Mouse (Mus musculus): ENCODE measurements around the gene Shroom3. TPM values are rescaled to one million over a fixed set of nuclear protein-coding genes. Genes with fewer than 3 reads are reported as not detected.

The Shroom3 gene
- polyA plus RNA-seq, 1 experiment from 2014 or later, result 2.3 TPM

- DNase-seq (ENCODE audit: low spot score) (no peak), ATAC-seq (ENCODE audit: low FRiP score) (no peak)
- no peak overlapping the region for H3K9ac ChIP-seq
- H3K36me3 ChIP-seq (replicated peaks; ENCODE audit: control insufficient read depth, insufficient read depth), result no peaks in the 10 kb centered on the region
- no peak overlapping the region for H3K27ac ChIP-seq
- 63% methylated on average over 8 of the region's 8 CpGs for WGBS
- no peak overlapping the region for H3K4me3 ChIP-seq (replicated peaks; ENCODE audit: low read length)
- H3K4me1 ChIP-seq (replicated peaks; ENCODE audit: control insufficient read depth, insufficient read depth, low read length), result peaks cover 12% of the 10 kb centered on the region
- no peaks in the 10 kb centered on the region for H3K9me3 ChIP-seq (ENCODE audit: control insufficient read depth, low read length)
- no peak overlapping the region for H3K4me2 ChIP-seq (replicated peaks)
- no peaks in the 10 kb centered on the region for H3K27me3 ChIP-seq (ENCODE audit: control insufficient read depth, insufficient read depth, low read length)
These were observed 159.2 kb downstream of the Shroom3 start for GRCm38 (mm10) chr5:92842417-92842816.

- WGBS, result 69% methylated on average over 3 of the region's 3 CpGs
These were observed 159.6 kb downstream of the Shroom3 start for GRCm38 (mm10) chr5:92842881-92843280.

GRCm38 (mm10) chr5:92843850-92844785 is 160.9 kb downstream of the Shroom3 start:
- Histone ChIP-seq H3K4me2 (replicated peaks) (no peak overlapping the region), H3K4me3 (replicated peaks; ENCODE audit: low read length) (no peak overlapping the region), H3K36me3 (replicated peaks; ENCODE audit: control insufficient read depth, insufficient read depth) (no peaks in the 10 kb centered on the region), H3K27ac (0 out of 2 replicates have a peak overlapping the region, but pooled peaks have one; percentile 18), H3K27me3 (ENCODE audit: control insufficient read depth, insufficient read depth, low read length) (no peaks in the 10 kb centered on the region), H3K9ac (no peak overlapping the region), H3K9me3 (ENCODE audit: control insufficient read depth, low read length) (no peaks in the 10 kb centered on the region), H3K4me1 (replicated peaks; ENCODE audit: control insufficient read depth, insufficient read depth, low read length) (peaks cover 12% of the 10 kb centered on the region)
- ATAC-seq (ENCODE audit: low FRiP score), result peak; percentile 86
- DNase-seq (ENCODE audit: low spot score), result peak; percentile 47
- 32% methylated on average over 20 of the region's 20 CpGs for WGBS

More at GRCm38 (mm10) chr5:92842881-92843280, 159.6 kb downstream of the Shroom3 start:
- no peak overlapping the region for H3K27ac ChIP-seq
- H3K9ac ChIP-seq, result no peak overlapping the region
- H3K4me3 ChIP-seq (replicated peaks; ENCODE audit: low read length), result no peak overlapping the region
- peaks cover 12% of the 10 kb centered on the region for H3K4me1 ChIP-seq (replicated peaks; ENCODE audit: control insufficient read depth, insufficient read depth, low read length)
- no peak overlapping the region for H3K4me2 ChIP-seq (replicated peaks)
- DNase-seq (ENCODE audit: low spot score) (no peak), ATAC-seq (ENCODE audit: low FRiP score) (no peak)
- no peaks in the 10 kb centered on the region for H3K27me3 ChIP-seq (ENCODE audit: control insufficient read depth, insufficient read depth, low read length)
- H3K9me3 ChIP-seq (ENCODE audit: control insufficient read depth, low read length), result no peaks in the 10 kb centered on the region
- no peaks in the 10 kb centered on the region for H3K36me3 ChIP-seq (replicated peaks; ENCODE audit: control insufficient read depth, insufficient read depth)

GRCm38 (mm10) chr5:92849743-92850142 is 166.5 kb downstream of the Shroom3 start:
- ATAC-seq (ENCODE audit: low FRiP score) (no peak), DNase-seq (ENCODE audit: low spot score) (no peak)
- no peaks in the 10 kb centered on the region for H3K36me3 ChIP-seq (replicated peaks; ENCODE audit: control insufficient read depth, insufficient read depth)
- H3K9me3 ChIP-seq (ENCODE audit: control insufficient read depth, low read length), result no peaks in the 10 kb centered on the region
- H3K27me3 ChIP-seq (ENCODE audit: control insufficient read depth, insufficient read depth, low read length), result no peaks in the 10 kb centered on the region
- H3K4me1 ChIP-seq (replicated peaks; ENCODE audit: control insufficient read depth, insufficient read depth, low read length), result peaks cover under 1% of the 10 kb centered on the region; the same call in 1 of the 2 replicates
- H3K4me3 ChIP-seq (replicated peaks; ENCODE audit: low read length), result no peak overlapping the region
- WGBS, result 94% methylated on average over 6 of the region's 6 CpGs
- no peak overlapping the region for H3K27ac ChIP-seq
- H3K9ac ChIP-seq, result no peak overlapping the region
- no peak overlapping the region for H3K4me2 ChIP-seq (replicated peaks)

- Histone ChIP-seq H3K27me3 (ENCODE audit: control insufficient read depth, insufficient read depth, low read length) (no peaks in the 10 kb centered on the region), H3K36me3 (replicated peaks; ENCODE audit: control insufficient read depth, insufficient read depth) (no peaks in the 10 kb centered on the region), H3K9me3 (ENCODE audit: control insufficient read depth, low read length) (no peaks in the 10 kb centered on the region), H3K4me2 (replicated peaks) (no peak overlapping the region), H3K27ac (no peak overlapping the region), H3K4me3 (replicated peaks; ENCODE audit: low read length) (no peak overlapping the region), H3K4me1 (replicated peaks; ENCODE audit: control insufficient read depth, insufficient read depth, low read length) (no peaks in the 10 kb centered on the region), H3K9ac (no peak overlapping the region)
- 70% methylated on average over 3 of the region's 3 CpGs for WGBS
- DNase-seq (ENCODE audit: low spot score) (no peak), ATAC-seq (ENCODE audit: low FRiP score) (no peak)
These were observed 167.7 kb downstream of the Shroom3 start for GRCm38 (mm10) chr5:92850925-92851324.

GRCm38 (mm10) chr5:92854983-92855382 is 171.7 kb downstream of the Shroom3 start:
- Histone ChIP-seq H3K9me3 (ENCODE audit: control insufficient read depth, low read length) (no peaks in the 10 kb centered on the region), H3K4me1 (replicated peaks; ENCODE audit: control insufficient read depth, insufficient read depth, low read length) (peaks cover 7% of the 10 kb centered on the region), H3K36me3 (replicated peaks; ENCODE audit: control insufficient read depth, insufficient read depth) (no peaks in the 10 kb centered on the region), H3K27me3 (ENCODE audit: control insufficient read depth, insufficient read depth, low read length) (no peaks in the 10 kb centered on the region), H3K4me3 (replicated peaks; ENCODE audit: low read length) (no peak overlapping the region), H3K27ac (no peak overlapping the region), H3K4me2 (replicated peaks) (no peak overlapping the region), H3K9ac (no peak overlapping the region)
- 73% methylated on average over 4 of the region's 4 CpGs for WGBS
- ATAC-seq (ENCODE audit: low FRiP score) (no peak), DNase-seq (ENCODE audit: low spot score) (no peak)

- H3K27me3 ChIP-seq (ENCODE audit: control insufficient read depth, insufficient read depth, low read length), result no peaks in the 10 kb centered on the region
- WGBS, result 46% methylated on average over 15 of the region's 15 CpGs
- H3K4me2 ChIP-seq (replicated peaks), result no peak overlapping the region
- H3K9ac ChIP-seq, result no peak overlapping the region
- H3K4me1 ChIP-seq (replicated peaks; ENCODE audit: control insufficient read depth, insufficient read depth, low read length), result peaks cover 11% of the 10 kb centered on the region
- no peak for ATAC-seq (ENCODE audit: low FRiP score)
- DNase-seq (ENCODE audit: low spot score), result no peak
- no peaks in the 10 kb centered on the region for H3K36me3 ChIP-seq (replicated peaks; ENCODE audit: control insufficient read depth, insufficient read depth)
- H3K4me3 ChIP-seq (replicated peaks; ENCODE audit: low read length), result no peak overlapping the region
- no peak overlapping the region for H3K27ac ChIP-seq
- no peaks in the 10 kb centered on the region for H3K9me3 ChIP-seq (ENCODE audit: control insufficient read depth, low read length)
These were observed 173.1 kb downstream of the Shroom3 start for GRCm38 (mm10) chr5:92856346-92856745.

GRCm38 (mm10) chr5:92857177-92857576 is 173.9 kb downstream of the Shroom3 start:
- Histone ChIP-seq H3K9me3 (ENCODE audit: control insufficient read depth, low read length) (no peaks in the 10 kb centered on the region), H3K9ac (no peak overlapping the region), H3K27ac (no peak overlapping the region), H3K27me3 (ENCODE audit: control insufficient read depth, insufficient read depth, low read length) (no peaks in the 10 kb centered on the region), H3K36me3 (replicated peaks; ENCODE audit: control insufficient read depth, insufficient read depth) (no peaks in the 10 kb centered on the region), H3K4me2 (replicated peaks) (no peak overlapping the region), H3K4me3 (replicated peaks; ENCODE audit: low read length) (no peak overlapping the region), H3K4me1 (replicated peaks; ENCODE audit: control insufficient read depth, insufficient read depth, low read length) (peaks cover 19% of the 10 kb centered on the region)
- no peak for DNase-seq (ENCODE audit: low spot score)
- no peak for ATAC-seq (ENCODE audit: low FRiP score)
- 49% methylated on average over 7 of the region's 7 CpGs for WGBS

GRCm38 (mm10) chr5:92858104-92858503 is 174.9 kb downstream of the Shroom3 start:
- Histone ChIP-seq H3K4me3 (replicated peaks; ENCODE audit: low read length) (no peak overlapping the region), H3K36me3 (replicated peaks; ENCODE audit: control insufficient read depth, insufficient read depth) (no peaks in the 10 kb centered on the region), H3K4me1 (replicated peaks; ENCODE audit: control insufficient read depth, insufficient read depth, low read length) (peaks cover 21% of the 10 kb centered on the region), H3K27ac (no peak overlapping the region), H3K27me3 (ENCODE audit: control insufficient read depth, insufficient read depth, low read length) (no peaks in the 10 kb centered on the region), H3K9ac (no peak overlapping the region), H3K9me3 (ENCODE audit: control insufficient read depth, low read length) (no peaks in the 10 kb centered on the region), H3K4me2 (replicated peaks) (no peak overlapping the region)
- 89% methylated on average over 3 of the region's 3 CpGs for whole genome bisulfite sequencing
- ATAC-seq (ENCODE audit: low FRiP score) (no peak), DNase-seq (ENCODE audit: low spot score) (no peak)

All from hindbrain, embryonic 14.5 days (tissue).